Mouse (Mus musculus): ENCODE results near the gene Ociad2.

GRCm38 (mm10) chr5:73349514-73349913 lies 8.7 kb upstream of the Ociad2 start:
- TF ChIP-seq CTCF (IDR thresholded peaks at IDR 0.05; ENCODE audit: control insufficient read depth, insufficient read depth, insufficient replicate concordance, low read depth, low read length) (no peak), POLR2A (IDR thresholded peaks at IDR 0.05; ENCODE audit: control insufficient read depth, low read depth, low read length) (no peak)
